Mouse (Mus musculus): ENCODE data around the gene Rnf214.

GRCm38 (mm10) chr9:45840331-45840730, 66.4 kb downstream of the Rnf214 start:
- TF ChIP-seq NELFE (IDR thresholded peaks at IDR 0.05; ENCODE audit: low read depth, low read length) (no peak), POLR2A (IDR thresholded peaks at IDR 0.05; ENCODE audit: control insufficient read depth in 1 of 2, insufficient read depth in 1 of 2, low read depth in 1 of 2, low read length in 2 of 2, poor library complexity in 1 of 2) (no peak), CHD1 (IDR thresholded peaks at IDR 0.05; ENCODE audit: low read depth, low read length) (no peak), TAL1 (IDR thresholded peaks at IDR 0.05; ENCODE audit: low read length) (no peak), MXI1 (IDR thresholded peaks at IDR 0.05; ENCODE audit: low read depth, low read length) (no peak), HCFC1 (IDR thresholded peaks at IDR 0.05; ENCODE audit: low read depth, low read length) (no peak), CTCF (IDR thresholded peaks at IDR 0.05 in 2 of 3, conservative IDR thresholded peaks at IDR 0.05 in 1 of 3; ENCODE audit: control insufficient read depth in 1 of 3, insufficient read depth in 1 of 3, low read depth in 2 of 3, low read length in 3 of 3, poor library complexity in 1 of 3, severe bottlenecking in 1 of 3) (no peak), EP300 (IDR thresholded peaks at IDR 0.05; ENCODE audit: low read depth in 1 of 2, low read length in 2 of 2) (no peak), ZNF384 (IDR thresholded peaks at IDR 0.05; ENCODE audit: low read depth, low read length) (no peak), GATA1 (IDR thresholded peaks at IDR 0.05; ENCODE audit: low read depth, low read length) (no peak), MEF2A (IDR thresholded peaks at IDR 0.05; ENCODE audit: extremely low read depth, insufficient replicate concordance, low read depth, low read length, poor library complexity, severe bottlenecking) (no peak)
